Mouse (Mus musculus) heart, adult 18-20 months (tissue): Measurements from ENCODE around the gene Cd68. TPM values are rescaled to one million over a fixed set of nuclear protein-coding genes. Genes with fewer than 3 reads are reported as not detected.

Experiments
- DNase-seq, 2 experiments: peaks; one replicate each; pipeline ENCODE4 v3.0.0; 2021 to 2022; ENCODE audit warnings: mixed read lengths in 1 of 2
- total RNA-seq, 2 experiments: library from RNA; stranded (reverse); gene quantifications; 2 replicates each; pipeline ENCODE4 v1.2.3; 2021

The Cd68 gene
- total RNA-seq, 2 experiments from 2014 or later = 7.3 to 10.5 TPM

- peak; percentile 89 to 92 for DNase-seq
These were observed 29.6 kb upstream of the Cd68 start, which contains the start of the genes Tnfsf12 and Tnfsfm13 for GRCm38 (mm10) chr11:69695361-69696181. Tnfsf12 (minus strand) TSS chr11:69695849. Tnfsfm13 (minus strand) TSS chr11:69696098.

GRCm38 (mm10) chr11:69695046-69695360 is 29.1 kb upstream of the Cd68 start:
- DNase-seq = no peak

- no peak for DNase-seq
These were observed 27.5 kb upstream of the Cd68 start for GRCm38 (mm10) chr11:69693421-69693965.

- no peak for DNase-seq
These were observed 26.9 kb upstream of the Cd68 start for GRCm38 (mm10) chr11:69692863-69693262.

GRCm38 (mm10) chr11:69692196-69692811 is 26.4 kb upstream of the Cd68 start:
- DNase-seq = peak in 1 of 2 experiments; percentile 60

GRCm38 (mm10) chr11:69689891-69690290 is 23.9 kb upstream of the Cd68 start:
- DNase-seq = no peak

GRCm38 (mm10) chr11:69687061-69687460 is 21.1 kb upstream of the Cd68 start:
- DNase-seq = no peak

GRCm38 (mm10) chr11:69686377-69686776 is 20.4 kb upstream of the Cd68 start:
- peak; percentile 90 to 91 for DNase-seq

- DNase-seq = peak; percentile 90 to 95
These were observed 19.7 kb upstream of the Cd68 start, which contains the start of gene Tnfsf13 for GRCm38 (mm10) chr11:69685526-69686148. Tnfsf13 (minus strand) TSS chr11:69685784.

GRCm38 (mm10) chr11:69684936-69685335 is 19.0 kb upstream of the Cd68 start:
- no peak for DNase-seq

GRCm38 (mm10) chr11:69684128-69684745 is 18.3 kb upstream of the Cd68 start:
- peak; percentile 35 to 42 for DNase-seq

GRCm38 (mm10) chr11:69683576-69683975 is 17.6 kb upstream of the Cd68 start:
- DNase-seq = no peak

GRCm38 (mm10) chr11:69682840-69683533 is 17.0 kb upstream of the Cd68 start:
- peak; percentile 90 to 96 for DNase-seq

- no peak for DNase-seq
These were observed 16.4 kb upstream of the Cd68 start for GRCm38 (mm10) chr11:69682209-69682839.

- peak; percentile 95 to 98 for DNase-seq
These were observed 15.6 kb upstream of the Cd68 start, which contains the start of gene Senp3 for GRCm38 (mm10) chr11:69681314-69682208. Senp3 (minus strand) TSS chr11:69682084.

- DNase-seq = no peak
These were observed 14.3 kb upstream of the Cd68 start for GRCm38 (mm10) chr11:69680136-69680855.

- no peak for DNase-seq
These were observed 13.2 kb upstream of the Cd68 start for GRCm38 (mm10) chr11:69679144-69679543.

- peak; percentile 100 for DNase-seq
These were observed 6.3 kb upstream of the Cd68 start, which contains the start of gene Eif4a1 for GRCm38 (mm10) chr11:69672211-69672706. Eif4a1 (minus strand) TSS chr11:69672423.

GRCm38 (mm10) chr11:69671726-69672124 is 5.8 kb upstream of the Cd68 start:
- DNase-seq = no peak
